ENCODE assay signal across 8 mouse cellular contexts in the genomic region with DNA sequence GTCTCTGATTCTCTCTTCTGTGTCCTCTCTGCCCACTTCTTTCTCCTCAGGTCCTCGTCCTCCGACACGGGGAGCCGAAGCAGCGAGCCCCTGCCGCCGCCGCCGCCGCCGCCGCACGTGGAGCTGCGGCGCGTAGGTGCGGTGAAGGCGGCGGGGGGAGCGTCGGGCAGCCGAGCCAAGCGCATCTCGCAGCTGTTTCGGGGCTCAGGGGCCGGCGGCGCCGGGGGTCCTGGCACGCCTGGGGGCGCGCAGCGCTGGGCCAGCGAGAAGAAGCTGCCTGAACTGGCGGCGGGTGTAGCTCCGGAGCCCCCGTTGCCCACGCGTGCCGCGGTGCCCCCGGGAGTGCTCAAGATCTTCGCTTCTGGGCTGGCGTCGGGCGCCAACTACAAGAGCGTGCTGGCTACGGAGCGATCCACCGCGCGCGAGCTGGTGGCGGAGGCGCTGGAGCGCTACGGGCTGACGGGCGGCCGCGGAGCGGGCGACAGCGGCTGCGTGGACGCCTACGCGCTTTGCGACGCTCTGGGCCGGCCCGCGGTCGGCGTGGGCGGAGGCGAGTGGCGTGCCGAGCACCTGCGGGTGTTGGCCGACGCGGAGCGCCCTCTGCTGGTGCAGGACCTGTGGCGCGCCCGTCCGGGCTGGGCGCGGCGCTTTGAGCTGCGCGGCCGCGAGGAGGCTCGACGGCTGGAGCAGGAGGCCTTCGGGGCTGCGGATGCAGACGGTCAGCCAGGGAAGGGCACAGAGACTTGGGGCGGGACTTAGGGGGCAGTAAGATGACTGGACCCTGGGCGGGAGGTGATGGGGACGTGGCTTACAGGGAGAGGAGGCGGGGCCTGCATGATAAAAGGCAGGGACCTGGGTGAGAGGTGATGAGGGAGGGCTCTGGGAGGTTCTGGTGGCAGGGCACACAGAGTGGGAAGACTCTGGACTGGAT. TPM values are rescaled to one million over a fixed set of nuclear protein-coding genes. Genes with fewer than 3 reads are reported as not detected.
A peak's percentile ranks its signal among the peaks of the same experiment; 100 is the strongest.
DNase-seq lines count a peak whose midpoint lies in the region; ATAC-seq lines count a peak whose summit lies in the region.

No protein-coding gene starts in this region.

- intact Hi-C loops in gastrocnemius, postnatal 36 days (cut with DNase I) = no loop called here
- intact Hi-C loops in left cerebral cortex, postnatal 25 days (cut with DNase I) = no loop called here

- no peaks in the 10 kb centered on the region for H3K36me3 ChIP-seq in intestine, embryonic 14.5 days (ENCODE audit: control insufficient read depth, insufficient read depth, low read length)

- H3K9me3 ChIP-seq in intestine, embryonic 14.5 days (ENCODE audit: control insufficient read depth, low read length) = no peaks in the 10 kb centered on the region

- peak; percentile 71 for ATAC-seq in intestine, embryonic 14.5 days (replicated peaks; ENCODE audit: low FRiP score, low TSS enrichment, low read depth)

- H3K4me3 ChIP-seq in intestine, embryonic 14.5 days (ENCODE audit: low read depth, low read length) = peak overlapping the region; percentile 51

- 1% methylated on average over 98 of the region's 105 CpGs for WGBS in intestine, embryonic 14.5 days

- peak overlapping the region; percentile 64; the same call in 1 of the 2 replicates for H3K27ac ChIP-seq in intestine, embryonic 14.5 days (ENCODE audit: low read depth)

- 0 out of 2 replicates have a peak, but pooled peaks cover 7% of the 10 kb centered on the region for H3K27me3 ChIP-seq in intestine, embryonic 14.5 days (replicated peaks; ENCODE audit: control insufficient read depth, insufficient read depth, low read length)

- peak overlapping the region; percentile 96 for H3K4me2 ChIP-seq in intestine, embryonic 14.5 days (ENCODE audit: low read length)

- H3K9ac ChIP-seq in intestine, embryonic 14.5 days (ENCODE audit: low read length) = peak overlapping the region; percentile 67

- DNase-seq in adrenal gland, adult 8-10 months = peak; percentile 80
- DNase-seq in embryo, embryonic 11 days = peak; percentile 95
- peak; percentile 82 to 86 for DNase-seq in gastrocnemius, postnatal 36 days
- DNase-seq in intestine, embryonic 14.5 days (ENCODE audit: low spot score) = peak; percentile 91
- peak; percentile 79 to 84 for DNase-seq in left cerebral cortex, postnatal 25 days (ENCODE audit: low spot score in 2 of 2)
- peak; percentile 93 for DNase-seq in mesoderm, embryonic 11.5 days (ENCODE audit: low read depth, low spot score)
- DNase-seq in right cerebral cortex, postnatal 14 days = peak; percentile 93
- DNase-seq in urinary bladder, postnatal 14 days (ENCODE audit: low spot score) = peak; percentile 94

- H3K4me1 ChIP-seq in intestine, embryonic 14.5 days (replicated peaks; ENCODE audit: control insufficient read depth, insufficient read depth, low read length) = no peaks in the 10 kb centered on the region

RNA-seq across cellular contexts. Expression of a gene that starts 1.3 kb away (rescaled TPM):
- 10 to 100 TPM; 15.5 to 30.2 (median 21.4) TPM for total RNA-seq in adrenal gland, adult 8-10 months (2022)
- total RNA-seq in gastrocnemius, postnatal 36 days (2021) = 1 to 10 TPM; 6.9 to 7.0 TPM
- 7.7 and 9.1 TPM in 2 replicates for polyA plus RNA-seq in intestine, embryonic 14.5 days (2014; fragmentation: Nextera tagmentation; extraction: Ambion mirVana)
- total RNA-seq in left cerebral cortex, postnatal 25 days (2021) = 1 to 10 TPM; 8.1 to 8.2 TPM

RNA-seq across cellular contexts. Expression of a gene that starts 7.0 kb away (rescaled TPM):
- under 1 TPM; 0.14 to 0.68 (median 0.38) TPM for total RNA-seq in adrenal gland, adult 8-10 months (2022)
- total RNA-seq in gastrocnemius, postnatal 36 days (2021) = not detected
- 0.13 and 0.27 TPM in 2 replicates for polyA plus RNA-seq in intestine, embryonic 14.5 days (2014; fragmentation: Nextera tagmentation; extraction: Ambion mirVana)
- total RNA-seq in left cerebral cortex, postnatal 25 days (2021) = not detected

RNA-seq across cellular contexts. Expression of a gene that starts 11.1 kb away (rescaled TPM):
- 10 to 100 TPM in 1 of 4 experiments, 1 to 10 TPM in 3; 2.4 to 14.9 (median 3.6) TPM for total RNA-seq in adrenal gland, adult 8-10 months (2022)
- total RNA-seq in gastrocnemius, postnatal 36 days (2021) = 10 to 100 TPM; 45.7 to 49.7 TPM
- polyA plus RNA-seq in intestine, embryonic 14.5 days (2014; fragmentation: Nextera tagmentation; extraction: Ambion mirVana) = 5.1 and 6.8 TPM in 2 replicates
- 1 to 10 TPM; 2.4 to 3.6 TPM for total RNA-seq in left cerebral cortex, postnatal 25 days (2021)

RNA-seq across cellular contexts. Expression of a gene that starts 11.5 kb away (rescaled TPM):
- total RNA-seq in adrenal gland, adult 8-10 months (2022) = not detected
- total RNA-seq in gastrocnemius, postnatal 36 days (2021) = not detected
- polyA plus RNA-seq in intestine, embryonic 14.5 days (2014; fragmentation: Nextera tagmentation; extraction: Ambion mirVana) = 0.65 and 0.70 TPM in 2 replicates
- total RNA-seq in left cerebral cortex, postnatal 25 days (2021) = under 1 TPM in 1 of 2 experiments, not detected in 1; 0.21 TPM

RNA-seq across cellular contexts. Expression of a gene that starts 13.3 kb away (rescaled TPM):
- total RNA-seq in adrenal gland, adult 8-10 months (2022) = not detected
- total RNA-seq in gastrocnemius, postnatal 36 days (2021) = not detected
- polyA plus RNA-seq in intestine, embryonic 14.5 days (2014; fragmentation: Nextera tagmentation; extraction: Ambion mirVana) = 0.19 and 0.58 TPM in 2 replicates
- not detected for total RNA-seq in left cerebral cortex, postnatal 25 days (2021)

Comparison
In these comparisons a context has a peak if more than half of its experiments do, and no peak if none do; other contexts are left out.
1. Peak in every context shown above with its lines: DNase-seq, ATAC-seq, H3K4me3 ChIP-seq and H3K27ac ChIP-seq.